Mouse (Mus musculus): ENCODE measurements around the gene Cldn2.

The Cldn2 gene

DNA sequence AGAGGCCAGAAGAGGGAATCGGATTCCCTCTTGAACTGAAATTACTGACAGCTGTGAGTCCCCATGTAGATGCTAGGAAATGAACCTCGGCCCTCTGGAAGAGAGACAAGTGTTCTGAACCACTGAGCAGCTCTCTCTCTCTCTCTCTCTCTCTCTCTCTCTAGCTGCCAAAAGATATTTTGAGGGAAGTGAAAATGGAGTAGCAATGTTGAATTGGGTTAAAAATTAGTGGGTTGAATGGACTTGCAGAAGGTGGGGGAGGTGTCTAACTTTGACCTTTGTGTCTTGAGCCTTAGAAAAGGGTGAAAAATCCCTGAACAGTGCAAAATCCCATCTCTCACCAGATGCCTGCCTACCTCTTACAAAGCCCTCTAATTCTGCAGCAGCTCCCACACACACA, 6.8 kb downstream of the Cldn2 start:
- DNase-seq (ENCODE audit: low spot score in 2 of 2), result no peak

DNA sequence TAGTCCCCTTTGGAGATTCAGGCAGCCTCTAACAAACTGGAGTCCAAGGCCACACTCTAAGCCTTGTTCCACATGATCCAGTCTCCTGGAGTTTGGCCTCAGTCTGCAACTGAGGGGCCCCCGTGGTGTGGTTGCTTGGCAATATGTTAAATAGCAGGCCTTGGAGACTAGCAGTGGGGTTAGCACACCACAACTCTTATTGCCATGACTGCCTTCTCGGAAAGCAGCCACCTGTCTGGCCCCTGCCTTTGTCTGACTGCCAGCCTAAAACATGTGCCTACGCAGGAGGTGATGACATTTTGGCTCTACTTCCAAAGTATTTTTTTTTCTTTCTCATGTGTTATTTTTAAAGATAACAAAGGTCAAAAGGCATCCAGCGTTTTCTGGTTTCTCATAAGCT, 7.5 kb downstream of the Cldn2 start:
- peak in 1 of 2 experiments; percentile 4 for DNase-seq (ENCODE audit: low spot score in 2 of 2)

DNA sequence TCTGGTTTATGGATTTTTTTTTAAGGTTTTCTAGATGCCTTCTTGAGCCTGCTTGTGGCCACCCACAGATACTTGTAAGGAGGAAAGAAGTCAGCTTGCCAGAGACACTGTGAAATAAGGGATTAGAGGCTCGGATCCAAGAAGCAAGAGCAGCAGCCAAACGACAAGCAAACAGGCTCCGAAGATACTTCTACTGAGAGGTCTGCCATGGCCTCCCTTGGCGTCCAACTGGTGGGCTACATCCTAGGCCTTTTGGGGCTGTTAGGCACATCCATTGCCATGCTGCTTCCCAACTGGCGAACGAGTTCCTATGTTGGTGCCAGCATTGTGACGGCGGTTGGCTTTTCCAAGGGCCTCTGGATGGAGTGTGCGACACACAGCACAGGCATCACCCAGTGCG, 7.9 kb downstream of the Cldn2 start:
- no peak for DNase-seq (ENCODE audit: low spot score in 2 of 2)

DNA sequence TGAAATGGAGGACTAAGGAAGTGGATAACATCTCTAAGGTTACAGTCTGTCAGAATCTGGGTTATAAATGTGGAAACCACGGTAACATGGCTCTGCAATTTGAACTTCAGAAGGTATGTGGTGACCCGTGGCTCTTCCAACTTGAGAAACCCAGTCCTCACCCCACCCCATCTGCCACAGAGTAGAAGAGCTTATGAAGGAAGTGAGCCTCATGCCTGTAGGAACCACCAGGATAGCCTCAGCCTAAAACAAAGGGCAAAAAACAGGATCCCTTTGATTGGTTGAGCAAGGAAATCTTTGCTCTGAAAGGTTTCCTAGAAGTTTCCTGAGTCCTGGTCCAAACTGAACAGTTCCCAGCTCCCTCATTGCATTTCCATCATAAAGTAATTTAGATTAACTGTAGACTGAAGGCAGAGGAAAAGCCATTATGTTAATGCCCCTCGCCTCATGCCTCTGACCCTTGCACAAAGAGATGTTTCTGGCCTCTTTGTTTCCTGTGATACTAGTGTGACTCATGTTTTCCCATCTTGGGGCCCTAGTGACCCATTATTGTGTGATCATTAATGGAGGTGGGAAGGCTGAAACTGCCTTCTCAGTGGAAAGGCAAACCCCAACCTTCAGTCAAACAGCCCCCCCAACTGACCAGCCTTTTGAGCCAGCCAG, 12.1 kb downstream of the Cldn2 start:
- DNase-seq (ENCODE audit: low spot score in 2 of 2), result no peak

GRCm38 (mm10) chrX:139813299-139814002, 12.8 kb downstream of the Cldn2 start:
- no peak for DNase-seq (ENCODE audit: low spot score in 2 of 2)

- no peak for DNase-seq (ENCODE audit: low spot score in 2 of 2)
These were observed 13.5 kb downstream of the Cldn2 start for GRCm38 (mm10) chrX:139814018-139814635.

GRCm38 (mm10) chrX:139815201-139815600, 14.6 kb downstream of the Cldn2 start:
- no peak for DNase-seq (ENCODE audit: low spot score in 2 of 2)

DNA sequence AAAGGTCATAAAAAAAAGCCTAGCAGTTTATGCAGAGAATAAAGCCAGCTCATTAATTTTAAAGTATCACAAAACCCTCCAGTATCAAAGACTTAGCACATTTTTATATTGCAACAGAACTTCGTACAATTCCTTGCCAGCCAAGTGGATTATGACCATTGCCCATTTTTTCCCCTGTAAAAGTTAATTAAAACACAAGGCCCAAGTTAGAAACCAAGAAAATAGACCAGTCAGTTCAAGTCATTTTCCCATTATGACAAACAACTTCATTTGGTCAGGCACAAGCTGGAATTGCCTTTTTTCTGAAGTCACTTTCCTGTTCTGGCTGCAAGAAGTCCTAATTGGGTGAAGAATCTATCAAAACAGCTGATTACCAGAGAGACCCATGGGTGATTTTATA, 24.8 kb downstream of the Cldn2 start:
- DNase-seq (ENCODE audit: low spot score in 2 of 2), result no peak

- no peak for DNase-seq (ENCODE audit: low spot score in 2 of 2)
These were observed 26.3 kb downstream of the Cldn2 start for GRCm38 (mm10) chrX:139826926-139827325.

DNA sequence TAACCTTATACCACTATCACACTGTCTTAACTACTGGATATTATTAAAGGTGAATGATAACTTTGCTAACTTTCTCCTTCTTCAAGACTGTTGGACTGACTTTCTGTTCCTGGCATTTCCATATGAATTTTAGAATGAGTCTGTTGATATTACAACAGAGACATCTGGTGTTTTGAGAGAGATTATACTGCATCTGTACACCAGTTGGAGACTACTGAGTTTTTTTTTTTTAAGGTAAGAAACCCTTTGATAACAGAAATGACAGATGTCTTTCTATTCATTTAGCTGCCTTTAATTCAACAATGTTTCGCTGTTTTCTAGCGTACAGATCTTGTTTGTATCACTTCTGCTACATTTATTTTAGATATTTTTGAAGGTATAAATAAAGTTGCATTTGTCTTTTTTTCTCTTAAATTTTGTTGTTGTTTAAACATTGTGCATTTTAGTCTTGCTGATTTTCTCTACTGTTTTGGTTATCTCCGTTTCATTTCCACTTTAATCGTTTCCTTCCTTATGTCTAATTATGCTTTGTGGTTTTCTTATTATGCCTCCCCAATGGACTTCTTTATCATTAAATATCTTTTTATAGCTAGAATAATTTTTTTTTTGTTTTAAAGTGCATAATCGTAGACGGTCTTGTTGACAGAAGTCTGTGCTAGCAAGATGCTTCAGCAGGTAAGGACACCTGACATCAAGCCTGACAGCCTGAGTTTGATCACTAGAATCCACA, 27.9 kb downstream of the Cldn2 start:
- no peak for DNase-seq (ENCODE audit: low spot score in 2 of 2)

DNA sequence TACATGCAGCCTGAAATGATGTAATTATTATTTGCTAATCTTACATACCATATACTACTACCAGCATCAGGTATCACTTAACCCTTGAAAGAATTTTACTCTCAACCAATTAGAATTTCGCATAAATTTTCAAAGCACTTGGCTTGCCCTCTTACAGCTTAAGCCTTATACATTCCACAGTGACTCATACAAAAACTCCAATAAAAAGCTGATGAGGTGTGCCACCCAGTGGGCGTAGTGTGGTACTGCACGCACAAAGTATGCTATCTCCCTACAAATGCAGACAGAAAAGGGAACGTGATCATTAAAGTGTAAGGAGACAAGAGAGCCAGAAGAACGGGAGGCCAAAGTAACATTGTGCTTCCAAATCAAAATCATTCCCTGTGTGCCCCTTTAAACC, 31.8 kb downstream of the Cldn2 start:
- peak; percentile 10 to 57 for DNase-seq (ENCODE audit: low spot score in 2 of 2)

- no peak for DNase-seq (ENCODE audit: low spot score in 2 of 2)
These were observed 38.4 kb downstream of the Cldn2 start for GRCm38 (mm10) chrX:139839057-139839456.

DNA sequence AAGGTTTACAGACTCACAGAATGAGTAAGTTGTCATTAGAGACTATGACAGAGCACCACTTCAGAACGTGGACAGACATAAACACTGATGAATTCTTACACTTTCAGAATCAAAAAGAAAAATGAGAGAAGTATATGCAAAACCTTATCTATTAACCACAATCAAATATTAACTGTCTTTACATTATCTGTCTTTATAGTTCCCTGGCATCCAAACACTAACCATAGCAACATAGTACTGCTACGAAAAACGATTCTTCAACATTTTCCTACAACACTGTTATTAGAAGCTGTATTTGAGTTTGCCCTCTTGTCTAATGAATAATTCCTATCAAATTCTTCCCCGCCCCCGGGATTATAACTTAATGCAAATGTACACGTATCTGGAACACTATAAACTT, 40.5 kb downstream of the Cldn2 start:
- no peak for DNase-seq (ENCODE audit: low spot score in 2 of 2)

DNA sequence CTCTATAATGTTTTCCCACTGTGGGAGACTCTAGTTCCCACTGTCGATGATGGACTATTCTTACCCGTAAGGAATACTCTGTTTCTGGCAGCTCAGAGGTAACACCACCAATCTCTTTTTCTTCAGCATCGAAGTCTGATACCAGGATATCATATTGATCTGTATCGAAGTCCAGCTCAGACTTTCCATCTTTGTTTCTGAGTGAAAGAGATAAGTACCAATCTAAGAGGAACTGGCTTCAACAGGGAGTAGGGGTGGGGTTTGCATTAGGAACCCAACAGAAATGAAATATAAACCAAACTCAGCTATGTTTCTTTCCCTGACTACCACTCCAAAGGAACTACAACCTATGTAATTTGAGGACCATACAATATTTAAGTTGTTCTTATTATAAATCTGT, 54.2 kb downstream of the Cldn2 start:
- no peak for DNase-seq (ENCODE audit: low spot score in 2 of 2)

DNA sequence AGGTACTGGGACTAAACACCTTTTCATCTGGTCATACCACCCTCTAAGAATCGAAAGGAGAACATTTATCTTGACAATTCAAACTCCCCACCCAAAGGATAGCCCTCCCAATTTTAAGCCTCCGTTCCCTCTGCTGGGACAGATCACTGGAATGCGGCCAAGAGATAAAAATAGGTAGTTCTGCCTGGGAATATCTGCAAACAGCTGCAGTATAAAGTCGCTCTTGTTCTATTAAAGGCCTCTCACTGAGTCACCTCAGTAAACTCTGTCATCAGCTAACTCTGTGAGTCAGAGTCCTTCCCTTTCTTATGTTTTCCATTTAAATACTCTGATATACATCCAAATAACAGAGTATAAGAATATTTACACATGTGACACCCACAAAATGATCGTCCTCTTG, 58.8 kb downstream of the Cldn2 start:
- DNase-seq (ENCODE audit: low spot score in 2 of 2), result no peak
